7 mouse cellular contexts compared by ENCODE assay signal in genomic region chr6:148940383-148940782, GRCm38 (mm10). TPM values are rescaled to one million over a fixed set of nuclear protein-coding genes. Genes with fewer than 3 reads are reported as not detected.
A peak's percentile ranks its signal among the peaks of the same experiment; 100 is the strongest.
DNase-seq lines count a peak whose midpoint lies in the region; ATAC-seq and TF ChIP-seq lines count a peak whose summit lies in the region.
"Not testable (repeated sequence)": the region's sequence is repeated elsewhere in the genome, so short reads cannot be mapped to it uniquely, and the experiment has no call there.

No protein-coding gene starts in this region.

- not testable (repeated sequence) for H3K4me3 ChIP-seq in MEL (ENCODE audit: control insufficient read depth in 1 of 2, insufficient read depth in 1 of 2, low read depth in 2 of 2, low read length in 2 of 2); left cerebral cortex, adult 2 months

- not testable (repeated sequence) for TF ChIP-seq EP300 in MEL (IDR thresholded peaks at IDR 0.05; ENCODE audit: low read depth in 1 of 2, low read length in 2 of 2)

- H3K9ac ChIP-seq in MEL (ENCODE audit: control insufficient read depth, low read depth, low read length, poor library complexity, severe bottlenecking): not testable (repeated sequence)

- peak in 1 of 3 experiments; percentile 42; a peak in 2 of 6 replicates for TF ChIP-seq CTCF in MEL (IDR thresholded peaks at IDR 0.05 in 2 of 3, conservative IDR thresholded peaks at IDR 0.05 in 1 of 3; ENCODE audit: control insufficient read depth in 1 of 3, insufficient read depth in 1 of 3, low read depth in 2 of 3, low read length in 3 of 3, poor library complexity in 1 of 3, severe bottlenecking in 1 of 3)
- TF ChIP-seq CTCF in left cerebral cortex, adult 2 months (IDR thresholded peaks at IDR 0.05): peak; percentile 30

- not testable (repeated sequence) for H3K9me3 ChIP-seq in MEL (replicated peaks; ENCODE audit: insufficient read depth, low read length)

- H3K4me1 ChIP-seq in MEL (ENCODE audit: control insufficient read depth in 1 of 2, insufficient read depth in 2 of 2, low read length in 2 of 2): peaks cover 2 to 11% of the 10 kb centered on the region in 2 experiments; a peak in 2 of 4 replicates

- H3K27ac ChIP-seq in MEL (ENCODE audit: control insufficient read depth, low read depth, low read length); left cerebral cortex, adult 2 months: not testable (repeated sequence)

- H3K79me2 ChIP-seq in MEL (ENCODE audit: control insufficient read depth, insufficient read depth, low read length, poor library complexity): peaks cover 66% of the 10 kb centered on the region

- H3K36me3 ChIP-seq in MEL (ENCODE audit: control insufficient read depth in 1 of 2, insufficient read depth in 2 of 2, low read length in 2 of 2): peaks cover 5 to 35% of the 10 kb centered on the region in 2 experiments

- intact Hi-C loops in left cerebral cortex, adult 2 months (cut with DNase I): not testable (repeated sequence)

- not testable (repeated sequence) for H3K27me3 ChIP-seq in MEL (ENCODE audit: control insufficient read depth in 1 of 2, insufficient read depth in 2 of 2, low read length in 2 of 2)

- TF ChIP-seq POLR2A in MEL (IDR thresholded peaks at IDR 0.05; ENCODE audit: control insufficient read depth in 1 of 2, insufficient read depth in 1 of 2, low read depth in 1 of 2, low read length in 2 of 2, poor library complexity in 1 of 2): not testable (repeated sequence)

- not testable (repeated sequence) for TF ChIP-seq RAD21 in MEL (IDR thresholded peaks at IDR 0.05; ENCODE audit: low read depth, low read length)

- peak; percentile 64 for DNase-seq in A20 (ENCODE audit: low read depth, low spot score)
- peak; percentile 64 for DNase-seq in MEL (ENCODE audit: low read depth, low spot score)
- peak; percentile 17 for DNase-seq in cerebellum, postnatal 14 days
- not testable (repeated sequence) for DNase-seq in left cerebral cortex, adult 2 months (ENCODE audit: extremely low spot score in 1 of 2, low spot score in 2 of 2)
- peak; percentile 40 for DNase-seq in lung, postnatal 36 days
- peak; percentile 55 to 59 for DNase-seq in spleen, postnatal 36 days (ENCODE audit: low spot score in 2 of 2)

- peak; percentile 30 to 57; a peak in 1 of 4 replicates for ATAC-seq in hematopoietic stem cell, adult 5-6 weeks (replicated peaks in 1 of 2; ENCODE audit: insufficient read depth in 1 of 2, low FRiP score in 2 of 2, low TSS enrichment in 1 of 2, low read depth in 1 of 2, poor library complexity in 2 of 2, severe bottlenecking in 2 of 2)

TF ChIP-seq in MEL, 35 proteins besides CTCF, POLR2A, EP300 and RAD21:
- TF ChIP-seq SMC3 (IDR thresholded peaks at IDR 0.05; ENCODE audit: low read depth, low read length): peak; percentile 21; the same call in 1 of the 2 replicates
- peak; percentile 94 for TF ChIP-seq ZNF384 (IDR thresholded peaks at IDR 0.05; ENCODE audit: low read depth, low read length)
- TF ChIP-seq SIN3A (IDR thresholded peaks at IDR 0.05; ENCODE audit: low read length): 0 out of 2 replicates have a peak, but pooled peaks have one; percentile 32
TF ChIP-seq in MEL: peak in this region for 3; not testable (repeated sequence) for 32.

RNA-seq across cellular contexts. Expression of gene Sinhcaf, which starts 5.9 kb away (rescaled TPM):
- total RNA-seq in MEL (2012; rRNA removed): 44.1 and 54.4 TPM in 2 replicates
- 10 to 100 TPM; 34.7 to 59.7 TPM for polyA plus RNA-seq in MEL (2012; ENCODE audit: insufficient read depth in 1 of 2, insufficient read length in 2 of 2, low read depth in 1 of 2, low replicate concordance in 2 of 2, missing spikeins in 1 of 2)
- 137 and 180 TPM in 2 replicates for total RNA-seq in hematopoietic stem cell, adult 5-6 weeks (2017)
- 1 to 10 TPM; 3.3 to 4.4 TPM for total RNA-seq in left cerebral cortex, adult 2 months (2021)

RNA-seq across cellular contexts. Expression of gene Caprin2, which starts 44.3 kb away (rescaled TPM):
- 4.2 and 5.9 TPM in 2 replicates for total RNA-seq in MEL (2012; rRNA removed)
- polyA plus RNA-seq in MEL (2012; ENCODE audit: insufficient read depth in 1 of 2, insufficient read length in 2 of 2, low read depth in 1 of 2, low replicate concordance in 2 of 2, missing spikeins in 1 of 2): 1 to 10 TPM in 1 of 2 experiments, not detected in 1; 6.4 TPM
- total RNA-seq in hematopoietic stem cell, adult 5-6 weeks (2017): 24.8 and 42.6 TPM in 2 replicates
- 1 to 10 TPM; 7.7 to 8.0 TPM for total RNA-seq in left cerebral cortex, adult 2 months (2021)
